Mouse (Mus musculus): Measurements from ENCODE around the gene Cryl1. TPM values are rescaled to one million over a fixed set of nuclear protein-coding genes. Genes with fewer than 3 reads are reported as not detected.

Cryl1 gene
- polyA plus RNA-seq, 2 experiments, result 40.0 to 51.3 TPM

DNA sequence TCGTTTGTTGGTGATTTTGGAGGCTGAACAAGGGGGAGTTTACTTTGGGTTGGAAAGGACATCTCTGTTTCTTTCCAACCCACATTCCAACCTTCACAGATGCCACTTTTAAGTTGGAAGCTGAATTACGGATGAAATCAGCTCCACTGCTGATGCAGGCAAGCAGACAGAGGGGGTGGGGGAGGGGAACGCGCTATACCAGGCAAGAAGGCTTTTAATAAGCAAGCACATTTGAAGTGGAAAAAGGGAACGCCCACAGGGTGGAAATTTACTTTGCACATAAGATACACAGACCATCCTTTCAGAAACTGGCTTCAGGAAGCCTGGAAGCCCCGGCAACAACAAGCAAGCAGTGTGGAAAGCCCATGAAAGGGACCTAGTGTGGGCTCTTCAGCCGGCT lies 13.8 kb upstream of the Cryl1 start:
- H3K27ac ChIP-seq (replicated peaks; ENCODE audit: low read depth, low read length), result 0 out of 2 replicates have a peak overlapping the region, but pooled peaks have one; percentile 28

DNA sequence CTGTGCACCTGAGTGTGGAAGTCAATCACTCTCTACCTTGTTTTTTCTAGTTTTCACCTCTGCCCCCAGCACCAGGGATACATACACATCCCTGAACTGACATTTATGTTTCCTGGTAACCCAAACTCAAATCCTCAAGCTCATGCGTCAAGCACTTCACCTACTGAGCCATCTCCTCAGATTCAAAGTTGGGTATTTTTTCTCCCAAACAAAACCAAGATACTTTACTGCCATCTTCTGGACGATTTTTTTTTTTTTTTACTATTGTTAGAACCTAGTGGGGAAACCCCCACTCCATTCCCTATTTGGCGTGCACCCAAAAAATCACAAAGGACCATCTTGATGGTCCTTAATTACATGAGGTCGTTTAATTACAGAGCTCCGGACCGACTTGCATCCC lies 10.8 kb upstream of the Cryl1 start:
- Histone ChIP-seq H3K9me3 (ENCODE audit: control insufficient read depth, low read length) (no peaks in the 10 kb centered on the region), H3K4me1 (ENCODE audit: control insufficient read depth, insufficient read depth, low read length) (peaks cover 5% of the 10 kb centered on the region; the same call in 1 of the 2 replicates), H3K4me3 (replicated peaks; ENCODE audit: low read length) (no peak overlapping the region), H3K27ac (replicated peaks; ENCODE audit: low read depth, low read length) (no peak overlapping the region), H3K4me2 (replicated peaks; ENCODE audit: low read depth, low read length, severe bottlenecking) (no peak overlapping the region), H3K27me3 (ENCODE audit: control insufficient read depth, insufficient read depth, low read length) (no peaks in the 10 kb centered on the region), H3K9ac (ENCODE audit: low read depth, low read length, severe bottlenecking) (no peak overlapping the region), H3K36me3 (ENCODE audit: control insufficient read depth, insufficient read depth, low read length) (no peaks in the 10 kb centered on the region)
- no peak for TF ChIP-seq POLR2A (IDR thresholded peaks at IDR 0.05; ENCODE audit: borderline replicate concordance, extremely low read depth, insufficient read depth, insufficient read length)
- DNase-seq (ENCODE audit: low spot score) (peak; percentile 40), ATAC-seq (ENCODE audit: low FRiP score, low read depth) (no peak)
- 18% methylated on average over 6 of the region's 6 CpGs for WGBS

More for the DNA sequence above, 13.8 kb upstream of the Cryl1 start:
- 47% methylated on average over 7 of the region's 7 CpGs for WGBS
- no peaks in the 10 kb centered on the region for H3K36me3 ChIP-seq (ENCODE audit: control insufficient read depth, insufficient read depth, low read length)
- H3K9ac ChIP-seq (ENCODE audit: low read depth, low read length, severe bottlenecking), result no peak overlapping the region
- DNase-seq (ENCODE audit: low spot score) (peak; percentile 64), ATAC-seq (ENCODE audit: low FRiP score, low read depth) (peak; percentile 41; the same call in 1 of the 2 replicates)
- peaks cover 5% of the 10 kb centered on the region; the same call in 1 of the 2 replicates for H3K4me1 ChIP-seq (ENCODE audit: control insufficient read depth, insufficient read depth, low read length)
- H3K4me2 ChIP-seq (replicated peaks; ENCODE audit: low read depth, low read length, severe bottlenecking), result no peak overlapping the region
- no peaks in the 10 kb centered on the region for H3K27me3 ChIP-seq (ENCODE audit: control insufficient read depth, insufficient read depth, low read length)
- TF ChIP-seq POLR2A (IDR thresholded peaks at IDR 0.05; ENCODE audit: borderline replicate concordance, extremely low read depth, insufficient read depth, insufficient read length), result no peak
- no peaks in the 10 kb centered on the region for H3K9me3 ChIP-seq (ENCODE audit: control insufficient read depth, low read length)
- H3K4me3 ChIP-seq (replicated peaks; ENCODE audit: low read length), result no peak overlapping the region

DNA sequence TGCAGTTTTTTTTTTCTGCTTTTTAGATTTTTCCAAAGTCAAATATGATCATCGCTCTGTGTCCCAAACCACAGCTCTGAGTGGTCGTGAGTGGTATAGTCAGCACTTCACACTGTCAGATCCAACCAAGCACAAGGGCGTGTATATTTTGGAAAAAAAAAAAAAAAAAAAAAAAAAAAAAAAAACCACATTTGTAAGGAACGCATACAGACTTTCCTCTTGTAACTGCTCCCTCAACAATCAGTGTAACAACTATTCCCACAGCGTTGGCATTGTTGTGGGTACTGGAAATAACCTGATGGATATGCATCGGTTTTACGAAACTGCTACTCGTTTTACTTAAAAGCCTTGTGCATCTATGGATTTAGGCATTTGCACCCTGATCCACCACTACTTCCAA lies 9.8 kb upstream of the Cryl1 start:
- TF ChIP-seq POLR2A (IDR thresholded peaks at IDR 0.05; ENCODE audit: borderline replicate concordance, extremely low read depth, insufficient read depth, insufficient read length), result no peak
- ATAC-seq (ENCODE audit: low FRiP score, low read depth) (no peak), DNase-seq (ENCODE audit: low spot score) (no peak)
- H3K27ac ChIP-seq (replicated peaks; ENCODE audit: low read depth, low read length), result no peak overlapping the region
- H3K4me2 ChIP-seq (replicated peaks; ENCODE audit: low read depth, low read length, severe bottlenecking), result no peak overlapping the region
- no peaks in the 10 kb centered on the region for H3K27me3 ChIP-seq (ENCODE audit: control insufficient read depth, insufficient read depth, low read length)
- H3K9me3 ChIP-seq (ENCODE audit: control insufficient read depth, low read length), result no peaks in the 10 kb centered on the region
- no peak overlapping the region for H3K9ac ChIP-seq (ENCODE audit: low read depth, low read length, severe bottlenecking)
- H3K4me1 ChIP-seq (ENCODE audit: control insufficient read depth, insufficient read depth, low read length), result peaks cover 5% of the 10 kb centered on the region; the same call in 1 of the 2 replicates
- no peaks in the 10 kb centered on the region for H3K36me3 ChIP-seq (ENCODE audit: control insufficient read depth, insufficient read depth, low read length)
- WGBS, result 76% methylated on average over 8 of the region's 8 CpGs
- H3K4me3 ChIP-seq (replicated peaks; ENCODE audit: low read length), result no peak overlapping the region

DNA sequence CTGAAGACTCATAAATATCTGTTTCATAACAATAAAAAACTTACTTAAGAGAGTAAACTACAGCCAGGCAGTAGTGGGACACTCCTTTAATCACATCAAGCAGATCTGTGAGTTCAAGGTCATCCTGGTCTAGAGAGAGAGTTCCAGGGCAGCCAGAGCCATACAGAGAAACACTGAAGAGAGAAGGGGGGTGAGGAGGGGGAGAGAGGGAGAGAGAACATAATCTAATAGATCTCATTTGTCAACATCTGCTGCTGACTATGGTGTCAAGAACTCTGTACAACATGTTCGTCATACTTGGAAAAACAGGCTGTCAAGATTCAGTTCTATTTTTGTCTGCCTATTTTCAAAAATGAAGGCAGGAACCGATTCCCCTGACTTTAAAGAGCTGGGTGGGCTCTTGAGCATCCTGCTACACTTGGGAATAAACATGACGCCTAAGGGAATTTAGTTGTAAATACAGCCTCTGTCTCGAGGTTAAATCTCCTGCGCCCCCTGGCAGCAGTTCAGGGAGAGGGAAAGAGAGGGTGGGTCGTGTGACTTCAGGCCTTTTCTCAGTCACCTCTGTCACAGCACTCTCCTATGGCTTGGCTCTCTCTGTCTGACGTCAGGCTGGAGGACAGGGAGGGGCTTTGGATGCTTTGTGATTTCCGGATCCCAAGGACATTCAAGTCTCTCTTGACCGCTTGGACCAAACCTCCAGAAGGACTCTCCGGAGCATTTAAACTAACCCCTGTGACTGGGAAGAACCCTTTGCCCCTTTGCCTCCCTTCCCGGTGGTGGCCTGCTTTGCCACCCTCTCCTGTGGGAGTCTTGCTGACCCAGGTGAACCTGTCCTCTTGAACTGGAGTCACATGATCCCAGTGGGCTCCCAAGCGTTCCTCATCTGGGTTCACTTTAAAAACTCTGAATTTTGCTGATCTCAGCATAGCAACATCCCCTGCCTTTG lies 9.0 kb upstream of the Cryl1 start:
- WGBS, result 8% methylated on average over 12 of the region's 12 CpGs
- no peaks in the 10 kb centered on the region for H3K27me3 ChIP-seq (ENCODE audit: control insufficient read depth, insufficient read depth, low read length)
- H3K4me1 ChIP-seq (ENCODE audit: control insufficient read depth, insufficient read depth, low read length), result peaks cover 5% of the 10 kb centered on the region; the same call in 1 of the 2 replicates
- no peak for TF ChIP-seq POLR2A (IDR thresholded peaks at IDR 0.05; ENCODE audit: borderline replicate concordance, extremely low read depth, insufficient read depth, insufficient read length)
- no peak overlapping the region for H3K9ac ChIP-seq (ENCODE audit: low read depth, low read length, severe bottlenecking)
- H3K36me3 ChIP-seq (ENCODE audit: control insufficient read depth, insufficient read depth, low read length), result no peaks in the 10 kb centered on the region
- H3K9me3 ChIP-seq (ENCODE audit: control insufficient read depth, low read length), result no peaks in the 10 kb centered on the region
- no peak overlapping the region for H3K4me2 ChIP-seq (replicated peaks; ENCODE audit: low read depth, low read length, severe bottlenecking)
- peak; percentile 28 for DNase-seq (ENCODE audit: low spot score)
- no peak overlapping the region for H3K4me3 ChIP-seq (replicated peaks; ENCODE audit: low read length)
- peak; percentile 68; the same call in 1 of the 2 replicates for ATAC-seq (ENCODE audit: low FRiP score, low read depth)
- no peak overlapping the region for H3K27ac ChIP-seq (replicated peaks; ENCODE audit: low read depth, low read length)

DNA sequence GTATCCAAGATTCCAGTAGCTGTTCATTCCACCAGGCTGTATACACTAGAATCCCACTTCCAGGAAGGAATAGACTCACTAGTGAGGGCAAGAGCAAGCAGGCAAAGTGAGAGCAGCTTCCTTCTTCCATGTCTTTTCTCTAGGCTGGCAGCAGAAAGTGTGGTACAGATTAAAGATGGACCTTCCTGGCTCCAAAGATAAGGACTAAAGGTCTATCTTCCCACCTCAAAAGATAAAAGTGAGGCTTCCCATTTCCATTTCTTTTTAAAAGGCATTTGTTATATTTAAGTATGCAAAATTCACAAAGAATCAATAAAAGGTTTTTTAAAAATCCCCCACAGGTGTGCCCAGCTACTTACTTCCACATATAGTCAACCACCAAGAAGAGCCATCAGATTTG lies 4.5 kb upstream of the Cryl1 start:
- H3K4me2 ChIP-seq (replicated peaks; ENCODE audit: low read depth, low read length, severe bottlenecking), result no peak overlapping the region
- H3K9me3 ChIP-seq (ENCODE audit: control insufficient read depth, low read length), result no peaks in the 10 kb centered on the region
- DNase-seq (ENCODE audit: low spot score) (no peak), ATAC-seq (ENCODE audit: low FRiP score, low read depth) (no peak)
- no peaks in the 10 kb centered on the region for H3K4me1 ChIP-seq (ENCODE audit: control insufficient read depth, insufficient read depth, low read length)
- H3K27me3 ChIP-seq (ENCODE audit: control insufficient read depth, insufficient read depth, low read length), result no peaks in the 10 kb centered on the region
- H3K36me3 ChIP-seq (ENCODE audit: control insufficient read depth, insufficient read depth, low read length), result no peaks in the 10 kb centered on the region
- H3K9ac ChIP-seq (ENCODE audit: low read depth, low read length, severe bottlenecking), result no peak overlapping the region
- no peak overlapping the region for H3K4me3 ChIP-seq (replicated peaks; ENCODE audit: low read length)
- no peak for TF ChIP-seq POLR2A (IDR thresholded peaks at IDR 0.05; ENCODE audit: borderline replicate concordance, extremely low read depth, insufficient read depth, insufficient read length)
- H3K27ac ChIP-seq (replicated peaks; ENCODE audit: low read depth, low read length), result no peak overlapping the region
